Mouse (Mus musculus) adrenal gland, postnatal 36 days (tissue): ENCODE measurements around the gene Slc17a1. TPM values are rescaled to one million over a fixed set of nuclear protein-coding genes. Genes with fewer than 3 reads are reported as not detected.

ENCODE experiments used
- DNase-seq, 2 experiments: peaks; one replicate each; pipeline ENCODE4 v3.0.0; 2021; ENCODE audit warnings: mixed read lengths in 1 of 2
- total RNA-seq, 2 experiments: library from RNA; stranded (reverse); gene quantifications; 2 replicates each; pipeline ENCODE4 v1.2.3; 2021

The Slc17a1 gene
- total RNA-seq, 2 experiments from 2014 or later = not detected

DNA sequence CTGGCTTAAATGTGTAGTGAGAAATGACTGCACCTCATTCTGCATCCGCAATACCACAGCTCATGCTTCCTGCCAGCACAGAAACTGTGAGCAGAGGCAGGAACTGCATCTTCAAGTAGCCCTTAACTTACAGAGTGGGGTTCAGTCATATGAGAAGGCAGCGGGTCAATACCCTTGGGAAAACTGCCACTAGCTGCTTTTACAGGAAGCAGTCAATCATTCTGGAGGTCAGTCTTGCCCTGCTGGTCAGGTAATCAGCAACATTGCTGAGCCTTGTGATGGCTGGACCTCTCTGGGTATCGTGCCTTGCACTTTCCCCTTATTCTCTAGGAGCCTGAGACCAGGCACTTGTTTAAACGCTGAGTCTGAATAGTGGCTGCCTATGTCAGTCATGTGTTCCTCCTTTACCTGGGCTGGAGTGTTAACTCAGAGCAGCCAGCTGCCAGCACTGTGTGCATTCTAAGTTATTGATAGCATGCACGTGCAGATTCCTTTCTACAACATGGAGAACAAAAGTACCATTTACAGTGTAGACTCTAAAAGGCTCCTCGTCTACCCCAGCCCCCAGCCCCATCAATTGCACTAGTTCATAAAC is 21.6 kb downstream of the Slc17a1 start:
- no peak for DNase-seq

DNA sequence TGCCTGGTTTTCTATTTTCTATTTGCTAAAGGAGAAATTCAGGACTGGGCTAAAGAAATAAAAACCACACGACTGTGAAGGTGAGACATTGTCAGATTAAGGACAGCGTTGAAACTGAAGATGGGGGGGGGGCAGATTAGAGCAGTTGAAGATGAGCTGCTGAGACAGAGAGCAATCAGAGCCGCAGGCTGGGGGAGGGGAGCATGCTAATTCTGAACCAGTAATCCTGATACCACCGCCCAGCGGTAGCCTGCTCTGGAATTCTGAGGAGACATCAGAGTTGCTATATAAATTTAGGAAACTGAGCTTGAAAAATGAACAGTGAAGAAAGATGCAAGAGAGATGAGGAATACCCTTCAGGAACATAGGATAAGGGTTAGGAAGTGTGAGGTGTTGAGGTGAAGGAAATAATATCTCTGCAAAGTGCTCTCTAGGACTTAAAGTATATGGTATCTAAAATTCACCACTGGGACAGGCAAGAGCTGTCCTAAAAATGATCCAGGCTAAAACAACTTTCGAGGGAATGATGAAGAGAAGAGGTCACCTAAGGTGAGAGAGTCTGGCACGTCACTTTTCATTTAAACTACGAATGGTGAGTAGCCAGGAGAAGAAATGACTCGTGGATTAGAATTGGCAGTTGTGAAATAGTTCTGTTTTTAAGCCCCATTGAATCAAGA is 25.2 kb downstream of the Slc17a1 start:
- DNase-seq = no peak

DNA sequence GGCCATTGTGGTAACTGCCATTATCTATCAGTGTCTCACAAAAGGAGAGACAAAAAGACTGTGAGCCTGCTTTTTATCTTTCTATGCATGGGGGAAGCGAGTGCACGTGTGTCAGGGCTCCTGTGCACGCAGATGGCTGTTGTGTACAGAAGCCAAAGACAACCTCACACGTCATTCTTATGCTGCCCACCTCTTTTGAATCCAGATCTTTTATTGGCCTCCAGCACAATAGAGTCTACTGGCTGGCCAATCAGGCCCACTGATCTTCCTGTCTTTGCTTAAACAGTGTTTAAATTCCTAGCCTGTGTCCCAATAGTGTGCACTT is 25.7 kb downstream of the Slc17a1 start:
- no peak for DNase-seq

DNA sequence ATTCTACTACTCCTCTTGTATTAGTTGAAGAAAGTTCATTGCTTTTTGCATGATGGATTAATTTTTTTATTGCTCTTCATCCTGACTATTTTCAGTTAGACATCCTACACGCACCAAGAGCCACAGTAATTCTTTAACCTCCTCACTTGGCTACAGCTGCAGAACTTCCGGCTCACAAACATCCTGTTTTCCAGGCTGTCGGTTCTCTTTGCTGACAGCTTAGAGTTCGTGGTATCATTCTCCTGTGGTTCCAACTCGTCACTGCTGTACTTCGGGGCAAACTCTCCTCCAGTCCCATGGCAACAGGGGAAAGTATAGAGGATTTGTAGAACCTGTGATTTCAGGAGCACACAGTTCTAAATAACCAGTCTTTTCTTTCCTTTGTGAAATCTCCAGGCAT is 30.7 kb downstream of the Slc17a1 start:
- DNase-seq = no peak

DNA sequence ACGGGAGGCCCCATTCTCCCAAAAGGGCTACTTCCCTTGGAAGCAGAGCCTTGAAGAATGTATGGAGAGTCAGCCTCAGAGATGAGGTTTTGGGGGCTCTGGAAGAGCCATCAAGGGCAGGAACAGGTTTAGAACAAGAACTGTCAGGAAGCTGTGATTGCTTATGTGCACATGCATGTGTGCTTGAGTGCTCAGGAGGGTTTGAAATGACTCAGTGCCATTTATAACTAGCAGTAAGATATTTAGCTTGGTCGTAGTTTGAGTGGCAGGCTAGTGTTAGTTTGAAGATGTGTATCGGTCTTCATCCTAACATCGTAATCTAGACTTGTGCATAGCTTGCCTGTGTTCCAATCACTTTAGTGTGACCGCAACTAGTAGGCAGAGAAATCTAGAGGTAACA is 39.4 kb downstream of the Slc17a1 start:
- no peak for DNase-seq

DNA sequence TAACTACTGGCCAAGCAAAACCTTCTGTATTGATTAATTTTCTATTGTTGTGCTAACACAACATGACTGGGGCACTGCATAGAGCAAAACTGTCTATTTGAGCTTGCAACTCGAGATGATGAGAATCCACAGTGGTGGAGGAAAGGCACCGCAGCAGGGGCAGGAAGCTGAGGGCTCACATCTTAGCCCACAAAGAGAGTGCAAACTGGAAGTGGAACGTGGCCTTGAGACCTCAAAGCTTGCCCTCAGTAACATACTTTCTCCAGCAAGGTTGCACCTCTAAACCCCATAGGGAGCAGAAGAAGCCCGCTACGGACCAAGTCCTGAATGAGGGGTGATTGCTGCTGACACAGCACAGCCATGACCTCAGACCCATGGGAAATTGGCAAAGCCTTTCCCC is 42.6 kb downstream of the Slc17a1 start:
- no peak for DNase-seq

DNA sequence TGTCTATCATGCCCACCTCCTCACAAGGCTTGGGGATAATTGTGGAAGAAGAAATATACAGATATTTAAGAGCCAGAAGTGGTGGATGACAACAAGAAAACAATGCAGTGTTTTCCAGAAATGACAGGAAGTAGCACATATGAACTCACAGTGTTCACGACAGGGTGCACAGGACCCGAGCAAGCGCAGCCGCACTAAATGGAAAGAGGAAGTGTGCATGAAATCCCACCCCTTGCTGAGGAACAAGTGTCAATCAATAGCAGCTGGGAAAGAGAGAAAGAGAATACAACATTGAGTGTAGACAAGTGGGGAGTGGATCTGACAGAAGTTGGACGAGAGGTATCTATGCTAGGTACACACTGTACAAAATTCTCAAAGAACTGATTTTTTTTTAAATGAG is 43.8 kb downstream of the Slc17a1 start:
- DNase-seq = no peak

DNA sequence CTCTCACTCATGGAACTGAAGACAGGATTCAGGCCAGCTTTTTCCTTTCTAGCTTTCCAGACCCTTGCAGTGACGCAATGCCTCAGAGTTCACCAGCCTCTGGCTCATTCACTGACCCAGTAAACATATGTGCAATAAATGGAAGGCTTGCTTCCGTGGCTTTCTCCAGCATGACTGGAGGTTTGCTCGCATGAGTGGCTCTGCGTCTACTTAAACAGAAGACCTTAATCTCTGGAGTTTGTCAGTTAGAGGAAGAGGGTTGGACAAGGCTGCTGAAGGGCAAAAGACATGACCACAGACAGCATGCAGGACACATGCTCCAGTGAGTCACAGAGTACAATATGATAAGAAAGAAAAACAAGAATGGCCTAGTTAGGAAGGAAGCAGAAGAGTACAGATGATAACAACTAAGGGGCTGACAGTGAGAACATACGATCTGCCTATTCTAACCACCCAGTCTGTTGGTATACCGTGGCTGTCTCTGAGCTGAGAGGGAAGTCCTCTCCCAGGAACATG is 46.3 kb downstream of the Slc17a1 start:
- peak; percentile 38 to 40 for DNase-seq

DNA sequence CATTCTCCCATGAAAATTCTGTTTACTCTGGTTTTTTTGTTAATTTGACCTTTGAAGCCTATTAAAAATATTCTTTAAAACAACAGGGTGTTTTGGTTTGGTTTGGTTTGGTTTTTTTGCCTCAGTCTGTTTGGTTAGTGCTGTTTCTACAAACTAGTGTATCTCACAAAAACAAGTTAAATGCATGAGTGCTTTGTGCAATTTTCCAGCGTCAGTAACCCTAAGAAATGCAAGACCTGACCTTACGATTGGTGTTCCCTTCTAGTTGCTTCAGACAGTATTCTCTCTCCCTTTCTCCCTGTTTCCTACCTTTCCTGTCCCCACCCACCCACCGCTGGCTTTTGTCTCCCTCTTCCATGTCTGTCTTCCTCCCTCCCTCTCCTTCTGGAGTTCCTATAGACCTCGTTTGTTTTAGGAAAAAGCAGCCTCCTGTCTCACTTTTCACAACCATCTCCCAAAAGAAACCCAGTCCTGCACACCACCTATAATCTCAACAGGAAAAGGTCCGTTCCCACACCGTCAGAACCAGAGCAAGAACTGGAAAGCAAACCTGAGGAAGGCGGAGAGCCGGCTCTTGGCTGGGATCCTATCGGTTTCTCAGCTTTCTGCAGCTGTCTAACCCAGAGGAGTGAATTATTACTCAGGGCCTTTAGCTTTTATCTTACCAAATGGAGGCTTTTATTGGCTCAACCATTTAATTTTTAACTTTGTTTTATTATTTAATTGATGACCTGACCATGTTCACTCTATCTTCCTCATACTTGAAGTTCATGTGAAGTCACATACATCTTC is 47.0 kb downstream of the Slc17a1 start, which contains the start of gene Slc17a4:
TSS of gene Slc17a4 (minus strand) at position 634 of the 792 bp plus-strand sequence.
- DNase-seq = peak; percentile 22 to 44

DNA sequence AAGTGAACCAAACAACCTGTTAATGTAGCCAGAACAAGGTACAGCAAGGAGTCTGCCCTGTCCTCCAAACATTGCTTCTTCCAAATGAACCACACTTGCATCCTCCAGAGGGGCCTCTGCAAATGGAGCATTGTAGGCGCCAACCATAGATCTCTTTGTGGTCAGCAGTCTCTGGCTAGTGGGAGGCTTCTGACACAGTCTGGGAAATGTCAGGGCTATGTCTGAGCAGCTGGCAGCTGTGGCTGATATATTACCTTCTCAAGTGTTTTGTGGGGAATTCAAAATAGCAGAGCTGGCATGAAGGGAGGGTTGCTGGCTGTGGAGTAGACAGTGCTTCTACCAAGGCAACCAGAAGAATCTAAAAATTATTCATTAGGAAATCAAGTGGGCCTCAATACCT is 48.6 kb downstream of the Slc17a1 start:
- DNase-seq = peak; percentile 55 to 64

DNA sequence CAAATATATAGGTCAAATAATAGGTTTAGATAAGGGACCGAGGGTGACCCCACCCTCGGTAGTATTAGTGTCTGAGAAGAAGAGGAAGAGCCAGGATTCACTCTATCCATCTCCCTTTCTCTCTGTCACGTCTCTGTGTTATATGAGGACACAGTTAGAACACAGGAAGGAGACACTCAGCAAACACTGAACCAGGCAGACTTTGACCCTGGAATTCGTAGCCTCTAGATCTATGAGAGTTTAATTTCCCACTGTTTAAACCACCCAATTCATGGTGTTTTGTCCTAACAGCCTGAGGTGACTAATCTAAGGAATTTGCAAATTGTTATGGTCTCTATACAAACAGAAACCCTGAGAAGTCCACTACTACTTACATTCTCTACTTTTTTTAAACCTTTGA is 50.1 kb downstream of the Slc17a1 start:
- DNase-seq = no peak

DNA sequence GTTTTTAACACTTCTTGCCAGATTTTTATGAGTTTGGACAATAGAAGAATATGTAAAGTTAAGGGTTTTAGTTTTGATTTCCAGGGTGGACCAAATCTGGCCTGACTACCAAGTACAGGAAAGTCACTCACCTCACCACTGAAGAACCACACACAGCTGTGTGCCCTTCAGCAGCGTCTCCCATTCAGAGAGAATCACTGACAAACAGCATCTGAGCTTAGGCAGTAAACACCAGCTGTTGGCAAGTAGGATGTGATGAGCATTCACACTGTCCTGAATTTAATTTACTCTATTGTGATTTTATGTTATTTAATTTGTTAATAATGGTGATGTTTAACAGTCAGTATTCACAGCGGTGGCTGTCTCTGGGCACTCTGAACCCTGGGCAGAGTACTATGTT is 58.2 kb downstream of the Slc17a1 start:
- no peak for DNase-seq

DNA sequence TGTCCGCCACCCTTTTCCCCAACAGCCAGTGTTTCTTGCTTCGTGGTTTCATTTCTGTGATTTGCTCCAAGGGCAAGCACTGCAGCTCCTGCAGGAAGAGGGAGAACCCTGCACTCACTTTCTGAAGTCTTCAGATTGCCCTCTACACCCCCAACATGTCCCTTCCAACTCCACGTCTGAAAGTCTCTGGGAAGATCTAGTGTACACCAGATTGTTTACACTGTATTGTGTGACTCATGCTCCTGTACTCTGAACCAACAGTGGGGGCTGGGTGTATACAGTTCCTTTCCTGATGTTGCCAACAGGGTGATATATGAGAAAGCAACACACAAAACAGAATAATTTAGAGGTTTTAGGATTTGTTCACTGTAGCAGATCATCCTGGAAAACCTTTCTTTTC is 61.1 kb downstream of the Slc17a1 start:
- DNase-seq = peak; percentile 12 to 24

DNA sequence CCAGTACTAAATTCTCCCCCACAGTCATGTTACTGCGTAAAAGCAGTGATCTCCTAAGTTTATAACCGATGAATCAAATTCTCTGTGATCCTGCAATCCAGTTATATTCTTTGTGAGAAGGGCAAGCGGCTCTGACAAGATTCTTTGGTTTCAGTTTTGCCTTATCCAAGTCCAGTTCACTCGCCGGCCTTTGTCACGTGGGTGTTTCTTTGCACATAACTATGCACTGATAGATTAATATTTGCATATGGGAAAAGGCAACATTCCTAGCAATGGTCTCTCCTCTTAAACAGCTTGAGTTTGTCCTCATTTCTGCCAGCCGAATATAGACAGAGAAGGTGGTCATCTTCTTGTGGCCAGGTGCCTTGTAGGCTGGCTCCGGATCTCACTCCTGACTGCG is 62.9 kb downstream of the Slc17a1 start:
- DNase-seq = no peak

DNA sequence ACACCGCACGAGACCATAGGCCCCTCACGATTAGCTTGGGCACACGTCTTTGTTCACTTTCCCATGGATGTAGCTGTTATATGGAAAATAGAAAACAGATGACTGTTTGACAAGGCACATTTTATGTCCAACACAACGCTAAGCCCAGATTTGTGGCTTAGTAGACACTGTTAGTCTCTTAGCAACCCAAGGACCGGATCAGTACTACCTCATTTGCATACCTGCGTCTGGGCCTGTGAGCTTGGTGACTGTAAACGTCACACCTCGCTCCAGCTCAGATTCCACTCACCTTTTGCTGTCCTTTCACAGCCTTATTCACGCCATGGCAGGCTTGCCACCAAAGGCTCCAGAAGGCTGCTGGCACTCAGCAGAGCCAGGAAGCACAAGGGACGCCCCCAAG is 63.4 kb downstream of the Slc17a1 start:
- no peak for DNase-seq

DNA sequence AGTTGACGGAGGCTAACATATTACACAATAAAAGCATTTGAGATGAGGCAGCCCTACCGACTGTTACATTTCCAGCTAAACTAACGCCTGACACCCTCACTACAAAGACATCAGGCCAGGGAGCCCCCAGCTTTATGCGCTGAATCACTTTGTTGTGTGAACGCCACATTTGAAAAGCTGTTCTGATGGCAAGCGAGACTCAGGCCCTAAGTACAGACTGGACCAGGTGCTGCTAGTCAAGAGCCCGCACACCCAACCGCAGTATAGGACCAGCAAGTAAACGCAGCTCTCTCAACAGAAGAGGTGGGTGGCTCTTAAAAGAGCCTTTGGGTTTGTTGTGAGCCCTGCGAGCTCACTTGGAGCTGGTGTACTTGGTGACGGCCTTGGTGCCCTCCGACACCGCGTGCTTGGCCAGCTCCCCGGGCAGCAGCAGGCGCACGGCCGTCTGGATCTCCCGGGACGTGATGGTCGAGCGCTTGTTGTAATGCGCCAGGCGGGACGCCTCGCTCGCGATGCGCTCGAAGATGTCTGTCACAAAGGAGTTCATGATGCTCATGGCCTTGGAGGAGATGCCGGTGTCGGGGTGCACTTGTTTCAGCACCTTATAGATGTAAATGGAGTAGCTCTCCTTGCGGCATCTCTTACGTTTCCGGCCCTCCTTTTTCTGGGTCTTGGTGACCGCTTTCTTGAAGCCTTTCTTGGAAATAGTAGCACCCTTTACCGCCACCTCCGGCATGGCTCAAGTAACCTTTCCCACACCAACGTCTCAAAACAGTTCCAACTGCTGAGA is 66.1 kb downstream of the Slc17a1 start, which contains the start of gene Hist1h2ba:
TSS of gene Hist1h2ba (minus strand) at position 736 of the 790 bp plus-strand sequence.
- DNase-seq = no peak

DNA sequence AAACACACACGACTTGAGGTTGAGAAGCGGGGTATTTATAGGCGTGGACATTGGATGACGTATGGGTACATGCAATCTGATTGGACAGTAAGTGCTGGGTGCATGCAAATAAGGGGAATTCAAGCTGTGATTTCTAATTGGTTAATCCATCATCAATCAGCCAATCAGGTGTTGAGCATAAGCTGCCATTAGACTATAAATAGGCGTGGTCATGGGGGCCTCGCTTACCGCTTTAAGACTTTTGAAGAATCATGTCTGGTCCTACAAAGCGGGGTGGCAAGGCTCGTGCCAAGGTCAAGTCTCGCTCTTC is 66.6 kb downstream of the Slc17a1 start, which contains the start of gene Hist1h2aa:
TSS of gene Hist1h2aa (plus strand) at position 252 of the 310 bp plus-strand sequence.
- DNase-seq = no peak

DNA sequence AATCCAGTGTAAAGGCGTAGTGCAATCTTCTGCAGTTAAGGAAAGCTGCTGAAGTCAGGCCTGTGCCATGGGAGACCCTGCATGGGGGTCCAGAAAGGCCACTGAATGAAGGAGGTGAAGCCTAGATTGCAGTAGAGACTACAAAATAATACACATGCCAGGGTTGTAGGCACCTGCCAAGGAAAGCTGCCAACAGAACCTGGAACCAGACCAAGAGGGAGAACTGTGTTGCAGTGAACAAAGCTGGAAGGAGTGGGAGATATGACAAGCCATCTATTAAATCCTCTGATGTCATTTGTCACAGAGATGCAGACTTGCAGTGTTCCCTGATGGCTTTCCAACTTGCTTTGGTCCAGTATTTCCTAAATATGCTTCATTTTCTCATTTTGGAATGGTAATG is 71.1 kb downstream of the Slc17a1 start:
- peak; percentile 20 to 37 for DNase-seq

DNA sequence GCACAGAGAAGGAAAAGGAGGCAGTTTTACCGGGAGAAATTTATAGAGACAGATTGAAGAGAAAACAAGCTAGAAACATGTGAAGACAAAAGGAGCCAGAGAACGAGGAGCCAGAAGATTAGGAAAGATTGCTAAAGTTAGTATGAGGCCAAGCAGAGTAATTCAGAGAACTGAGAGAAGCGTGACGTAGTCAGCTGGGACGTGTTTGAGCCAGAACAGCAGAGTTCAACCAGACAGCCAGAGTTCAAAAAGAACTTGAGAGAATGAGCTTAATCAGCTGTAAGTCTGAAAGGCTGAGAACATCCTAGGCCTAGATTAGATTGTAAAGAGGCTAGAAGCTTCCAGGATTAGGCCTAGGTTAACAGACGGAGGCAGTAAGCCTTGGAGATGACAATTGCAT is 72.7 kb downstream of the Slc17a1 start:
- no peak for DNase-seq

DNA sequence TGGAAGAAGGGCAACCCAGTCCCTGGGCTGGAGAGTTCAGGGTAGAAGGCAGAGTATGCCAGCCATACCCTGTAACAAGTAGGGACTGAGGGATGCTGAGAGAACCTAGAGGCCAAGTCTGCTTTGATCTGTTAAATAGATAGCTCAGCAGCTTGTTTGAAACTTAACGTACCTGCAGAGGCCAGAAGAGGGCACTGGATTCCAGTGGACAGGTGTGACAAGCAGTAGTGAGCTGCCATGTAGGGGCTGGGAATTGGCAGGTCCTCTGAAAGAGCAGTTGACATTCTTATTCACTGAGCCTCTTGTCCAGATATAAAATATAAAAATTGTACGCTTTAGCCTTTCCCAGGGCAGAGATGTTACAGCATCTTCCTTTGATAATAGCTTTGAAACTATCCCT is 75.3 kb downstream of the Slc17a1 start:
- DNase-seq = no peak
